Mouse (Mus musculus): ENCODE data around the gene Tgfb1. TPM values are rescaled to one million over a fixed set of nuclear protein-coding genes. Genes with fewer than 3 reads are reported as not detected.
A peak's percentile ranks its signal among the peaks of the same experiment; 100 is the strongest.

The Tgfb1 gene
- polyA plus RNA-seq (2012; rRNA removed), result 125 and 157 TPM in 2 replicates

DNA sequence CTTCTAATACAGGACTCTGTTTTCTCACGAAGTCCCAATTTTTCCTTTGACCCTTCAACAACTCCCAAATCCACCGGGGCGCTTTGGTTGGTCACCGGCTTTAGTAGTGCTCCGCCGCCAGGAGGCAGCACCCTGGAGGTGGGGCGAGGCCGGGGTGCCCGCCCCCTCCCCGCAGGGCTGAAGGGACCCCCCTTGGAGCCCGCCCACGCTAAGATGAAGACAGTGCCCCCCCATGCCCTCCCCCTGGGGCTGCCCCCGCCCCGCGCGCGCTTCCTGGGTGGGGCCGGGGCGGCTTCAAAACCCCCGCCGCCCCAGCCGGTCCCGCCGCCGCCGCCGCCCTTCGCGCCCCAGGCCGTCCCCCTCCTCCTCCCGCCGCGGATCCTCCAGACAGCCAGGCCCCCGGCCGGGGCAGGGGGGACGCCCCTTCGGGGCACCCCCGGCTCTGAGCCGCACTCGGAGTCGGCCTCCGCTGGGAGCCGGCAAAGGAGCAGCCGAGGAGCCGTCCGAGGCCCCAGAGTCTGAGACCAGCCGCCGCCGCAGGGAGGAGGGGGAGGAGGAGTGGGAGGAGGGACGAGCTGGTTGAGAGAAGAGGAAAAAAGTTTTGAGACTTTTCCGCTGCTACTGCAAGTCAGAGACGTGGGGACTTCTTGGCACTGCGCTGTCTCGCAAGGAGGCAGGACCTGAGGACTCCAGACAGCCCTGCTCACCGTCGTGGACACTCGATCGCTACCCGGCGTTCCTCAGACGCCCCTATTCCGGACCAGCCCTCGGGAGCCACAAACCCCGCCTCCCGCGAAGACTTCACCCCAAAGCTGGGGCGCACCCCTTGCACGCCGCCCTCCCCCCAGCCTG is at the start of gene Tgfb1:
Gene Tgfb1 (plus strand): TSS at position 323 of the 852 bp plus-strand sequence.
- Histone ChIP-seq H3K4me1 (replicated peaks; ENCODE audit: control insufficient read depth, insufficient read depth, low read length) (peaks cover 57% of the 10 kb centered on the region), H3K27me3 (ENCODE audit: control insufficient read depth, insufficient read depth, low read length) (no peaks in the 10 kb centered on the region), H3K4me3 (ENCODE audit: control insufficient read depth, insufficient read depth, low read length) (peak within 1 kb of the TSS; percentile 82), H3K27ac (ENCODE audit: control insufficient read depth, insufficient read depth, low read length) (peak within 1 kb of the TSS; percentile 84), H3K36me3 (ENCODE audit: control insufficient read depth, insufficient read depth, low read length) (peaks cover under 1% of the 10 kb centered on the region; the same call in 1 of the 2 replicates)
- DNase-seq, result peak; percentile 90
- peak; percentile 49; the same call in 1 of the 2 replicates for TF ChIP-seq POLR2A (IDR thresholded peaks at IDR 0.05; ENCODE audit: control insufficient read depth, extremely low read depth, insufficient read depth, low read length, poor library complexity)
- TF ChIP-seq CTCF (IDR thresholded peaks at IDR 0.05; ENCODE audit: borderline replicate concordance, control insufficient read depth, extremely low read depth, insufficient read depth, low read length, poor library complexity), result peak; percentile 85
- WGBS, result under 1% methylated on average over 69 of the region's 69 CpGs

DNA sequence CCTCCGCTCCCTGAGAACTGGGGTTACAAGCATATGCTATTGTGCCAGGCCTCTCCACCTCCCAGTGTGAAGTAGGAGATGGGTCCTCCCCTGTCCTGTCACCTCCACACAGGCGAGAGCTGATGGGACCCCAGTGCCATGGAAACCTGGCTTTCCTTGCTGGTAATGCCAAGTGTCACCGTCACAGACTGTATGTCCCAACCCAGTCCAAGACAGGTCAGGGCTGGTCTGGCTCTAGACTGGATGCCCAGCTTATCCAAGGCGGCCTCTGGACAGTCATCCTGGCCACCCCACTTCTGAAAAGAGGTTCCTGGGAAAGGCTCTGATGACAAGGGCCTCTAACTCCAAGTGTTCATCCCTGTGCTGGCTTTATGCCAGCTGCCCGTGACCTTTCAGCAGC is 49.7 kb upstream of the Tgfb1 start:
- Histone ChIP-seq H3K27me3 (ENCODE audit: control insufficient read depth, insufficient read depth, low read length) (no peaks in the 10 kb centered on the region), H3K27ac (ENCODE audit: control insufficient read depth, insufficient read depth, low read length) (no peak overlapping the region), H3K4me1 (replicated peaks; ENCODE audit: control insufficient read depth, insufficient read depth, low read length) (peaks cover 20% of the 10 kb centered on the region), H3K36me3 (ENCODE audit: control insufficient read depth, insufficient read depth, low read length) (no peaks in the 10 kb centered on the region), H3K4me3 (ENCODE audit: control insufficient read depth, insufficient read depth, low read length) (no peak overlapping the region)
- TF ChIP-seq CTCF (IDR thresholded peaks at IDR 0.05; ENCODE audit: borderline replicate concordance, control insufficient read depth, extremely low read depth, insufficient read depth, low read length, poor library complexity), result no peak
- TF ChIP-seq POLR2A (IDR thresholded peaks at IDR 0.05; ENCODE audit: control insufficient read depth, extremely low read depth, insufficient read depth, low read length, poor library complexity), result no peak
- DNase-seq, result no peak
- WGBS, result 96% methylated on average over 5 of the region's 5 CpGs

DNA sequence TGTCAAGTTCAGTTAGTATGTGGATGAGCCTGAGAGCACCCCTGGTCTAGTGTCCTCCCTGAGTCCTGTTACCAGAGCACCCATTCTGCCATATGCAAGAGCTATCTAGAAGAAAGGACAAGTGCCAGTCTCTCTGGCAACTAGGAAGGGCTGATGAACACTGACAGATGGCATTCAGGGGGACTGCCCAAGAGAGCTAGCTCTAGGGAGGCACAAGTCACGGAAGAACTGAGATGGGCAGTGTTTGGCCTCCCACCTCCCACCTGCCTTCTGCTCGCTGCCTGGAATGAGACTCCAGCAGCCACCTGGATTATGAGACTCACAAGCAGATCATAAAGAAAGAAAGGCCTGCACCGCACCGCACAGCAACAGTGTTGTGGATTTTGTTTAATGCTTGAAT is 47.0 kb upstream of the Tgfb1 start:
- Histone ChIP-seq H3K4me1 (replicated peaks; ENCODE audit: control insufficient read depth, insufficient read depth, low read length) (peaks cover 27% of the 10 kb centered on the region), H3K36me3 (ENCODE audit: control insufficient read depth, insufficient read depth, low read length) (no peaks in the 10 kb centered on the region), H3K27me3 (ENCODE audit: control insufficient read depth, insufficient read depth, low read length) (no peaks in the 10 kb centered on the region), H3K4me3 (ENCODE audit: control insufficient read depth, insufficient read depth, low read length) (no peak overlapping the region), H3K27ac (ENCODE audit: control insufficient read depth, insufficient read depth, low read length) (no peak overlapping the region)
- 97% methylated on average over 4 of the region's 4 CpGs for WGBS
- no peak for DNase-seq
- TF ChIP-seq POLR2A (IDR thresholded peaks at IDR 0.05; ENCODE audit: control insufficient read depth, extremely low read depth, insufficient read depth, low read length, poor library complexity), result no peak
- no peak for TF ChIP-seq CTCF (IDR thresholded peaks at IDR 0.05; ENCODE audit: borderline replicate concordance, control insufficient read depth, extremely low read depth, insufficient read depth, low read length, poor library complexity)

DNA sequence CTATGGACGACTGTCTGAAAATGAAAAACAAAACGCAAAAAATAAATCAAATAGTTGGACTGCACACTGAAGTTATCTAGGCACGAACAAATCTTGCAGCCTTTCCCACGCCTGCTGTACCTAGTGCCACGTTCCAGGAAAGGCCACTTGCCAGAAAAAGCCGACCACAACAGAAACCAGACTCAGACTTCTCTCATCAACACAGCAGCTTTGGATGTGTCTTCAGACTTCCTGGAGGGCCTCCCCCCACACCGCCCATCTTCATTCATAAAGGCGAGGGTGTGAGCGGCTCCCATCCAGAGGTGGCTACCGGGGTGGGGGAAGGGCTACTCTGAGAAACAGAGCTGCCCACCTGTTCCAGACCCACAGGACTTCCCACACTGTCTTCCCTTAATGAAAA is 42.7 kb upstream of the Tgfb1 start:
- Histone ChIP-seq H3K27me3 (ENCODE audit: control insufficient read depth, insufficient read depth, low read length) (no peaks in the 10 kb centered on the region), H3K4me1 (replicated peaks; ENCODE audit: control insufficient read depth, insufficient read depth, low read length) (peaks cover 53% of the 10 kb centered on the region), H3K36me3 (ENCODE audit: control insufficient read depth, insufficient read depth, low read length) (no peaks in the 10 kb centered on the region), H3K4me3 (ENCODE audit: control insufficient read depth, insufficient read depth, low read length) (no peak overlapping the region), H3K27ac (ENCODE audit: control insufficient read depth, insufficient read depth, low read length) (no peak overlapping the region)
- DNase-seq, result peak; percentile 35
- WGBS, result 13% methylated on average over 10 of the region's 10 CpGs
- no peak for TF ChIP-seq CTCF (IDR thresholded peaks at IDR 0.05; ENCODE audit: borderline replicate concordance, control insufficient read depth, extremely low read depth, insufficient read depth, low read length, poor library complexity)
- no peak for TF ChIP-seq POLR2A (IDR thresholded peaks at IDR 0.05; ENCODE audit: control insufficient read depth, extremely low read depth, insufficient read depth, low read length, poor library complexity)

DNA sequence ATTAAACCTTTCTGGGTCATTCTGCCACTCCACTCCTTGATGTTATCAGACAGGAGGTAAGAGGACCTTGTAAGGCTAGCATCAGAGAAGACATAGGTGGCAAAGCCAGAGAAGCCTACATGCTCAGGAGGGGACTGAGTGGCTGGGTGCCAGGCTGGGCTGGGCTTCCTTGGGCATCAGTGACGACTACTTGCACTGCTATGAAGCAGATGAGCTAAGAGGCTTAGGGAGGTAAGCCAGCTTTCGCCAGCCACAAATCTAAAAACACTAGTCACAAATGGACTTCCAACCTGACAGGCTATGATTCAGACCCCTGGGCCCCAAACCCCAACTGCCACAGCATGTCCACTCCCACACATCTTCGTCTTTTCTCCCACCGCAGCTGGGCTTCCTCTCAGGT is 42.2 kb upstream of the Tgfb1 start:
- no peak for DNase-seq
- Histone ChIP-seq H3K4me1 (replicated peaks; ENCODE audit: control insufficient read depth, insufficient read depth, low read length) (peaks cover 58% of the 10 kb centered on the region), H3K36me3 (ENCODE audit: control insufficient read depth, insufficient read depth, low read length) (no peaks in the 10 kb centered on the region), H3K4me3 (ENCODE audit: control insufficient read depth, insufficient read depth, low read length) (no peak overlapping the region), H3K27me3 (ENCODE audit: control insufficient read depth, insufficient read depth, low read length) (no peaks in the 10 kb centered on the region), H3K27ac (ENCODE audit: control insufficient read depth, insufficient read depth, low read length) (no peak overlapping the region)
- WGBS, result 54% methylated on average over 4 of the region's 4 CpGs
- no peak for TF ChIP-seq CTCF (IDR thresholded peaks at IDR 0.05; ENCODE audit: borderline replicate concordance, control insufficient read depth, extremely low read depth, insufficient read depth, low read length, poor library complexity)

DNA sequence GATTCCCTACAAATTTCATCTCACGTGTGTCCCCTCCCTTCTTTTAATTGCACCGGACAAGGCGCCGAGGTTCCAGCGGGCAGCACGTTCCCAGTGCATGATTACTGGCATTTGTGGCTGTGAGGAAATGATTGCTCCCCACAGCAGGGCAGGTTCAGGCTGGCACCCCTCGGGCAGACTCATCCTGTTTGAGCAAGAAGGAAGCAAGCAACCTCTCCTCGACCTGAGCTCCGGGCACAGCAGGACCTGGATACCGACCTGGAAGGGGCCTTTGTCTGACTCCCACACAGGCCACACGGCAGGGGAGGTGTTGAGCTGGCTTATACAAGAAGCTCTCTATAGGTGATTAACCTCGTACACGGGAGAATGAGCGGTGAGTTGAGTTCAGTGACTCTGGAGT is 41.7 kb upstream of the Tgfb1 start:
- 41% methylated on average over 14 of the region's 14 CpGs for WGBS
- TF ChIP-seq POLR2A (IDR thresholded peaks at IDR 0.05; ENCODE audit: control insufficient read depth, extremely low read depth, insufficient read depth, low read length, poor library complexity) (no peak), CTCF (IDR thresholded peaks at IDR 0.05; ENCODE audit: borderline replicate concordance, control insufficient read depth, extremely low read depth, insufficient read depth, low read length, poor library complexity) (no peak)
- H3K27ac ChIP-seq (ENCODE audit: control insufficient read depth, insufficient read depth, low read length), result no peak overlapping the region
- DNase-seq, result peak; percentile 35
- no peak overlapping the region for H3K4me3 ChIP-seq (ENCODE audit: control insufficient read depth, insufficient read depth, low read length)
- peaks cover 60% of the 10 kb centered on the region for H3K4me1 ChIP-seq (replicated peaks; ENCODE audit: control insufficient read depth, insufficient read depth, low read length)
- no peaks in the 10 kb centered on the region for H3K36me3 ChIP-seq (ENCODE audit: control insufficient read depth, insufficient read depth, low read length)
- no peaks in the 10 kb centered on the region for H3K27me3 ChIP-seq (ENCODE audit: control insufficient read depth, insufficient read depth, low read length)

Measured in thymus, adult 2 months (tissue).